Mouse (Mus musculus) embryonic fibroblast, embryonic 13.5 days (primary cell): ENCODE data around the gene Wdr70.

Experiments
- CTCF ChIP-seq: IDR thresholded peaks from 2 replicates; pipeline ENCODE4 v1.5.1; 2011; ENCODE audit warnings: mild to moderate bottlenecking, control low read depth, low read length, moderate library complexity, borderline replicate concordance; ENCODE audit not compliant: insufficient read depth
- POLR2A ChIP-seq: IDR thresholded peaks from 2 replicates; pipeline ENCODE4 v1.6.1; 2011; ENCODE audit warnings: low read depth, mild to moderate bottlenecking, control low read depth, low read length, moderate library complexity

DNA sequence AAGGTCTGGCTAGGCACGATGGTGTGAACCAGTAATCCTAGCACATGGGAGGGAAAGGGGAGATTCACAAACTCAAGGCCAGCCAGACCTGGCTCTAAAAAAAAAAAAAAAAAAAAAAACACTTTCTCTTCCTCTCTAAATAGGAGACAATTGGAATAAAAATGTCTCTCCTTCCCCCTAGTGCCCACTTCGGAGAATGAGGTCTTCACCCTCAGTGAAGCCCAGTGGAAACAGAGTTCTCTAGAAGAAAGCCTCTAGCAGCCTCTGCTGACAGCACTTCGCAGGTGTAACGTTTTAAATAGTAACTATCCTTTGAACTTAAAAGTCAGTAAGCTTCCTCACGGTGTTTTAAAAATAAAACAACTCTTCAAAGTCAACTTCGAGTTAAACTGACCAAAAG, 33.8 kb downstream of the Wdr70 start:
- TF ChIP-seq CTCF (no peak), POLR2A (no peak)
